Mouse (Mus musculus) liver, adult 2 months (tissue): ENCODE results near the gene Myog.

Experiments
- CTCF ChIP-seq: fragments of 200-500 bp; IDR thresholded peaks from 2 replicates; pipeline ENCODE4 v1.5.1; 2011; ENCODE audit warnings: low read depth, low read length, control low read depth
- POLR2A ChIP-seq: fragments of 200-500 bp; IDR thresholded peaks from 2 replicates; pipeline ENCODE4 v1.6.1; 2011; ENCODE audit warnings: low read length, control low read depth; ENCODE audit not compliant: insufficient read depth; ENCODE audit errors: extremely low read depth

DNA sequence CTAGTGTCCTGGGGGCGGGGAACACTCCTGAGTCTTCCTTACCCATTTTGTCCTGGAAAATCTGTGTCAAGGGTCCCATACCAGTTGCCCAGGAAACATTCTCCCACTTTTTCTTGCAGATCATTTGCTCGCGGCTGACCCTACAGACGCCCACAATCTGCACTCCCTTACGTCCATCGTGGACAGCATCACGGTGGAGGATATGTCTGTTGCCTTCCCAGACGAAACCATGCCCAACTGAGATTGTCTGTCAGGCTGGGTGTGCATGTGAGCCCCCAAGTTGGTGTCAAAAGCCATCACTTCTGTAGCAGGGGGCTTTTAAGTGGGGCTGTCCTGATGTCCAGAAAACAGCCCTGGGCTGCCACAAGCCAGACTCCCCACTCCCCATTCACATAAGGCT, 1.8 kb downstream of the Myog start:
- no peak for TF ChIP-seq CTCF
- no peak for TF ChIP-seq POLR2A
